Mouse (Mus musculus): ENCODE measurements around the gene Med1.
"Not testable (repeated sequence)": the region's sequence is repeated elsewhere in the genome, so short reads cannot be mapped to it uniquely, and the experiment has no call there.

The Med1 gene

DNA sequence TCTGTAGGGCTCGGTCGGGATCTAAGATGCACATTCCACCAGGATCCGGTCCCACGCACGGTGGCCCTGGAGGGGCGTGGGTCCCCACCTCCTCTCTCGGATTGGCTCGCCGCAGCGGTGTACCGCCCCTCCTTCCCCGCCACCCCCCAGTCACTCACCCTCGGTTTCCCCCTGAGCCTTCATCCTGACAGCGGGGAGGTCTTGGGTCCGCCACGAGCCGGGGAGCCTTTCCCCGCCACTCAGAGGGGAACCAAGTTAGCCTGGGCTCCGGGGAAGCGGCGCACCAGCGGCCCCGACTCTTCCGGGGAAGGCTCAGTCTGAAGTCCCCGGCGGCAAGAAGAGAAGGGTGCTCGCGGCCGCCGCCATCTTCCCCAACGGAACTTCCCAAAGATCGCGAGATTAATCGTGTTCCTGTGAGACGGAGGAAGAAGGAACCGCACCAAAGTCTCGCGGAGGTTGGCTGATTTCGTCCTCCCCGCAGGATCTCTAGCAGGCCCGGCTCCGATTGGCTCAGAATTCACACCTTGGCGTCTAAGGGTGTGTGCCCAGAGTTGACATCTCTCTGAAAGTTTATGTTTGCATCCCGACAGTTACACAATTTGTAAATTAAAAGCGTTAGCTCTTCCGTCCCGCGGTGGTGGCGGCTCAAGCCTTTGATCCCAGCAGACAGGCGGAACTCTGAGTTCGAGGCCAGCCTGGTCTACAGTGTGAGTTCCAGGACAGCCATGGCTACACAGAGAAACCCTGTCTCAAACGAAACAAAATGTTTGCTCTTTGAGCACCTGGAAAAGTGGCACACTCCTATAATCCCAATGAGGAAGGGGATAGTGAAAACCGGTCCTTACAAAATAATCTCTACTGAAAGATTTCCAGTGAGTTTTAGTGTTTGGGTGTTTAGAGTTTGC, at the start of gene Med1:
Med1 (minus strand) TSS at position 393 of the 905 bp plus-strand sequence.
- DNase-seq (ENCODE audit: low spot score) = peak; percentile 88

DNA sequence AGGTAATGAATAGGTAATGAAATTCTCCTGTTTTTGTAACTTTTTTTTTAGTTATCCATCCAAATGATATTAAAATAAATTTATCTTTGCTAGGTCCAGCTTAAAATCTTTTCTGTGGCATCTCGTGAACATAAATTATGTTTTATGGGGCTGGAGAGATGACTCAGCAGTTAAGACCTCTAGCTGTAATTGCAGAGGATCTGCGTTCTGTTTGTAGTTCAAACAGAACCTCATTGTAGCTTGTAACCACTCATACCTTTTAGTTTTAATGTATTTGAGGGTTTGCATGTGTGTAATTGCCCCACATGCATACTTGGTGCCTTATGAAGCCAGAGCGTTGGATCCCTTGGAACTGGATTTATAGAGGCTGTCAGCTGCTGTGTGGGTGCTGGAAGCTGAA, 45.9 kb upstream of the Med1 start:
- DNase-seq (ENCODE audit: low spot score) = no peak

DNA sequence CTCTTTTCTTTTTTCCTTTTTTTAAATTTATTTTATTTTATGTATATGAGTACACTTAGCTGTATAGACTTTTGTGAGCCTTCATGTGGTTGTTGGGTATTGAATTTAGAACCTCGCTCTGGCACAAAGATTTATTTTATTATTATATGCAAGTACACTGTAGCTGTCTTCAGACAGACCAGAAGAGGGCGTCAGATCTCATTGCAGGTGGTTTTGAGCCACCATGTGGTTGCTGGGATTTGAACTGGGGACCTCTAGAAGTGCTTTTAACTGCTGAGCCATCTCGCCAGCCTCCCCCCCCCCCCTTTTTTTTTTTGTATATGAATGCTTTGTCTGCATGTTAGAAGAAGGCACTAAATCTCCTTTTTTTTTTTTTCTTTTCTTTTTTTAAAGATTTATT, 45.3 kb upstream of the Med1 start:
- no peak for DNase-seq (ENCODE audit: low spot score)

DNA sequence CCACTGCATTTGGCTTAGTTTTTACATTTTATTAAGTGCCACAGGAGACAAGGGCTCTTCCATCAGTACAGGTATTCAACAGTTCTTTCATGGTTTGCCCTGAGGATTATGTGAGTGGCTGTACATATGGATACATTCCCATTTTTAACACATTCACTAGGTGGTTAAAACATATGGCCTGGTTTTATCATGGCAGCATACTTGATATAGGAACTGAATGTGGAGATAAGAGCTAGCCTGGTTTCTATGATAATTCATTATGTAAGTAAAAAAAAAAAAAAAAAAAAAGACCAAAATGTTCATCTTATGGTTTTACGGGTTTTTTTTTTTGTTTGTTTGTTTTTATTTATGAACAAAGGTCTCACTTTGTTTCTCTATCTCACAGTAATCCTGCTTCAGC, 33.3 kb upstream of the Med1 start:
- no peak for DNase-seq (ENCODE audit: low spot score)

DNA sequence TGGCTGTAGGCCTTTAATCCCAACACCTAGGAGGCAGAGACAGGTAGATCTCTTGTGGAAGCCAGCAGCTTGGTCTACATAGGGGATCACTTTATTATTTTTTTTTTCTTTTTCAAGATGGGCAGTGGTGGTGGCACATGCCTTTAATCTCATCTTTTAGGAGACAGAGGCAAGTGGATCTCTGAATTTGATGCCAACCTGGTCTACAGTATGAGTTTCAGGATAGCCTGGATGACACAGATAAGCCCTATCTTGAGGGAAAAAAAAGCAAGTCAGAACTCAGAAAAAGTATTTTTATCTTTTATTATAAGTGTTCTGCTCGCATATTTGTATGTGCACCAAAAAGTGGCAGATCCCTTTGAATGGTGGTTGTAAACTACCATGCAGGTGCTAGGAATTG, 20.2 kb upstream of the Med1 start:
- no peak for DNase-seq (ENCODE audit: low spot score)

DNA sequence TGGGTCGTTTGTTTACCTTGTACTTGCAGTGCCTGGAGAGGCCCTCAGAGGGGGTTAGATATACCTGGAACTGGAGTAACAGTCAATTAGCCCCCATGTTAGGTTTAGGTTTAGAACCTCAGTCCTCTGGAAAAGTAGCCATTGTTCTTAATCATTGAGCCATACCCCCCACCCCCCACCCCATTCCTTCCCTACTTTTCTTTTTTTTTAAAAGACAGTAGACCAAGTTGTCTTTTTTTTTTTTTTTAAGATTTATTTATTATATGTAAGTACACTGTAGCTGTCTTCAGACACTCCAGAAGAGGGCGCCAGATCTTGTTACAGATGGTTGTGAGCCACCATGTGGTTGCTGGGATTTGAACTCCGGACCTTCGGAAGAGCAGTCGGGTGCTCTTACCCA, 16.6 kb upstream of the Med1 start:
- not testable (repeated sequence) for DNase-seq (ENCODE audit: low spot score)

DNA sequence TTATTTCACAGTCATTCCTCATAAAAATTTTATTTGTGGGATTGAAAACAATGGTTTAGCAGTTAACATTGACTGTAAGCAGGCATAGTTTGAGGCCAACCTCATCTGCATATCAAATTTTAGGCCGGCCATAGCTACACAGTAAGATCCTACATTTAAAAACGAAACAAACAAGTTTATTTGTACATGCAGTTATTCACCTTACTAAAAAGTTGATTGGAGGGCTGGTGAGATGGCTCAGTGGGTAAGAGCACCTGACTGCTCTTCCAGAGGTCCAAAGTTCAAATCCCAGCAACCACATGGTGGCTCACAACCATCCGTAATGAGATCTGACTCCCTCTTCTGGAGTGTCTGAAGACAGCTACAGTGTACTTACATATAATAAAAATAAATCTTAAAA, 13.2 kb upstream of the Med1 start:
- not testable (repeated sequence) for DNase-seq (ENCODE audit: low spot score)

DNA sequence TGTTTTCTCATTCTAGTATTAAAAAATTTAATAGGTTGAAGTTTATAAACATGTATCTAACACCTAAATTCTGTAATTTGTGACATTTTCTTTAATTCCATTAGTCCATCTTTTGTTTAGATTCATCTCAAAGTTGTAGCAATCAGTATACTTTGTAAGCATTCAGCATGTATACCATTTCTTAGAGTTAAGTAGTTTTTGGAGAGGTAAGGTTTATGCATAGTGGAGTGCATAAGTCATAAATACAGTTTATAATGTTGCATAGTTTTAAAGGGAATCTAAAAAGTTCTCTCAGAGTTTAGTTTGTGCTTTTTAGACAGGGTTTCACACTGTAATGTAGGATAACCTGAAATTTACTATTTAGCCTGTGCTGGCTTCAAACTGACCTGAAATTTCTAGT, 12.4 kb upstream of the Med1 start:
- no peak for DNase-seq (ENCODE audit: low spot score)

DNA sequence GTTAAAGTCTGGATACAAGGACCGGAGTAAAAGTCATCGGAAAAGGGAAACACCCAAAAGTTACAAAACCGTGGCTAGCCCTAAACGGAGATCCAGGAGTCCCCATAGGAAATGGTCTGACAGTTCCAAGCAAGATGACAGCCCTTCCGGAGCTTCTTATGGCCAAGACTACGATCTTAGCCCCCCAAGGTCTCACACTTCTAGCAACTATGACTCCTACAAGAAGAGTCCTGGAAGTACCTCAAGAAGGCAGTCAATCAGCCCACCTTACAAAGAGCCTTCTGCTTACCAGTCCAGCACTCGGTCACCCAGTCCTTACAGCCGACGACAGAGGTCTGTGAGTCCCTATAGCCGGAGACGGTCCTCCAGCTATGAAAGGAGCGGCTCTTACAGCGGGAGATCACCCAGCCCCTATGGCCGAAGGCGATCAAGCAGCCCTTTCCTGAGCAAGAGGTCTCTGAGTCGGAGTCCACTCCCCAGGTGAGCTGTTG, 10.9 kb upstream of the Med1 start:
- no peak for DNase-seq (ENCODE audit: low spot score)

DNA sequence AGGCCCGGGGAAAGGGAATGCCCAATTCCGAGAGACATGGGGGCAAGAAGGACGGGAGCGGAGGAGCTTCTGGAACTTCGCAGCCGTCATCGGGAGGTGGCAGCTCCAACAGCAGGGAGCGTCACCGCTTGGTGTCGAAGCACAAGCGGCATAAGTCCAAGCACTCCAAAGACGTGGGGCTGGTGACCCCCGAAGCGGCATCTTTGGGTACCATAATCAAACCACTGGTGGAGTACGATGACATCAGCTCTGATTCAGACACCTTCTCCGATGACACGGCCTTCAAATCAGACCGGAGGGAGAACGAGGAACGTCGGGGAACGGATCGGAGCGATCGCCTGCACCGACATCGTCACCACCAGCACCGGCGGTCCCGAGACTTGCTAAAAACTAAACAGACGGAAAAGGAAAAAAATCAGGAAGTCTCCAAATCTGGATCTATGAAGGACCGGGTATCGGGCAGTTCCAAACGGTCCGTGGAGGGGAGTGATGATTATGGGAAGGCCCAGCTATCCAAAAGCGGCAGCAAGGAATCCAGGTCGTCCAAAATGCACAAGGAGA, 10.3 kb upstream of the Med1 start:
- no peak for DNase-seq (ENCODE audit: low spot score)

DNA sequence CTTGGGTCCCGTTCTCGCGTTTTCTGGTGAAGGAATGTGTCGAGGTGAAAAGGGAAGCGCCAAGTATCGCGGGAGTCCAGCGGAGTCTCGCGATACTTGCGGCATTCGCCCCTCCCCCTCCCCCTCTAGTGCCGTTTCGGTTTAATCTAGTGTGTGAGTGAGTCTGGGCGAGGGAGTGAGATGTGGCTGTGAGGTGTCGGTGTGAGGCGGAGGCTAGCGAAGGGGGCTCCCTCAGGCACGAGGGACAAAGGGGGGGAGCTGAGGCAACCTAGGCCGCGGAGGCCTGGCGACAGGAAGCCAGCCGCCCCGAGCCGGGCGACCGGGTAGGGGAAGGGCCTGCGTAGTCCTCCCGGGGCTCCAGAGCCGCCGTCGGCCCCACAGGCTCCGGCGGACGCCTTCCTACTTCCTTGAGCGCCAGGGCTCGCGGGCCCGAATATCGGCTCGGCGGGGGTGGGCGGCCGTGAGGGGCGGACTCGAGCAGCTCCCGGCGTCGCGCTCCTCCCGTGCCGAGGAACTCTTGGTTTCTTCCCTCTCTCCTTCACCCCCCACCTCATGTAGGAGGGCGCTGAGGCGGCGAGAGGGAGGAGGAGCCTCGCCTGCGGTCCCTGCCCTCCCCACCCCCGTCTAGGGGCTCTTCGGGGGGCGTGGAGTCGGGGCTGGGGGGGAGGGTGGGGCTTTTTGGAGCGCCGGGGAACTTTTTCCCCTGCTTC, 9.7 kb upstream of the Med1 start, which contains the start of gene Cdk12:
Cdk12 (plus strand) TSS at position 419 of the 710 bp plus-strand sequence.
- peak; percentile 94 for DNase-seq (ENCODE audit: low spot score)

DNA sequence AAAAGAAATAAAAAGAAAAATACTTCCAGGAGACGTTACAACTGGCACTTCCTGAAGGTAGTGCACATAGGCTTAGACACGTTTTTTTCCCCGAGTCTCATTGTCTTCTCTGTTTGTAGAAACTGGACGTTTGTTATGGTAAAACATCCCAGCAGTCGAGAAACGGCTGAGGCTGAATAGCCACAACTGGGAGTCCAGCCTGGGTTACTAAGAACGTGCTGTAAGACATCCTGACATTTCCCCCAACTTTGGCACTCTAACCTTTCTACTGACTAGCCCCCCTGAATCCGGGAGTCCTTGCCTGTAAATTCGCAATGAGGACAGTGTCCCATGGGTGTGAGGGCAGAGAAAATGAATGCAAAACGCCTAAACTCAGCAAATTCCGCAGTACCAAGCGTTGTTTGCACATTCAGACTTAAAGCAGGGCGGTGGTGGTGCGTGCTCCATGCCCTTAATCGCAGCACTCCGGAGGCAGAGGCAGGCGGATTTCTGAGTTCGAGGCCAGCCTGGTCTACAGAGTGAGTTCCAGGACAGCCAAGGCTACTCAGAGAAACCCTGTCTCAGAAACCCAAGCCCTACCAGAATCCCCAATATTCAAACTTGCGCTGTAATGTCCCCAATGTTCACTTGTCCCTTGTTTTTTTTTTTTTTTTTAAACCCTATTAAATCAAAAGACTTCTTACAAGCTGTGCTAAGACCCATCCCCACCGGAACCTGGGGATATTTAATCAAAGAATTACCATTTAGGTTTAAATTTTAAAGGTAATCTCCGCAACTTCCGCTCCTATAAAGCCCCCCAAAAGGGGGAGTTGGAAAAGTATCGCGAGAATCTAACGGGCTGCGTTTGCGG, 8.9 kb upstream of the Med1 start:
- DNase-seq (ENCODE audit: low spot score) = no peak

DNA sequence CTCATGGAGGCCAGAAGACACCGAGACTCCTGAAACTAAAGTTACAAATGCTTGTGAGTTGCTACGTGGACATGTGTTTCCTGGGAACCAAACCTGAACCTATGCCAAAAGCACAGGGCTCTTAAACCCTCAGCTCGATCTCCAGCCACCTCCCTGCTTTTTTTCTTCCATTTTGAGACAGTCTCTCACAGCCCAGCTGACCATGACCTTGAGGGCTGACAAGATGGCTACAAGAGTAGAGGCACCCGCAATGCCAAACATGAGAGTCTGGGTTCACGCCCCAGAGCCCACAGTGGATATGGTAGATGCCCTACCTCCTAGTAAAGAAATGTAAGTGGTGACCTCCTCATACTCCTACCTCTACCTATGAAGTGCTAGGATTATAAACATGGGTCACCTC, 2.3 kb downstream of the Med1 start:
- peak; percentile 10 for DNase-seq (ENCODE audit: low spot score)

DNA sequence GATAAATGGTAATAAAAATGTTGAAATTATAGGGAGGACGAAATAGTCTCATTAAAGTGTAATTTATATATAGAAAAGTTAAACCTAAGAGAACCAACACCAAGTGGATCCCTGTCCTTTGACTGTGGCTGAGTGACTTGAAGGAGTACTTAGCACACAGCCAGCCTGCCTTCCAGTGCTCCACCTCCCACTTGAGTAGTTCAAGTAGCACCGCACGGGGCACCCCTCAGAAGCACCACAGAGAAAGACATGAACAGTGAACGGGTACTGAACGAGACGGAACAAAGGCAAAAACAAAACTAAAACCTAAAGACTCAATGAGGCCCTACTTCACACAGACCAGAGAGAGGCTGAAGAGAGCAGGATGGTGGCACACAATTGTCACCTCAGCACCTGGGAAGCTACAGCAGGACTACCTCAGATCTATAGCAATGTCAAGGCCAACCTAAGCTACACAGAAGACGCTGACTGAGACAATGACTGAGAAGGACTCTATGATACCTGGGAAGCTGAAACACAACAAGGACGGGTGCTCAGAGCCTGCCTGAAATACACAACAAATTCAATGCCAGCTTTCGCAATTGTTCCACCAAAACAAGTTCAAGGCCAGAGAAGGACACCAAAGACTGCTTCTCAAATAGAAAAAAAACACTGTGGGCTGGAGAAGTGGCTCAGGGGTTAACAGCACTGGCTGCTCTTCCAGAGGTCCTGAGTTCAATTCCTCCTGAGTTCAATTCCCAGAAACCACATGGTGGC, 5.3 kb downstream of the Med1 start:
- DNase-seq (ENCODE audit: low spot score) = no peak

DNA sequence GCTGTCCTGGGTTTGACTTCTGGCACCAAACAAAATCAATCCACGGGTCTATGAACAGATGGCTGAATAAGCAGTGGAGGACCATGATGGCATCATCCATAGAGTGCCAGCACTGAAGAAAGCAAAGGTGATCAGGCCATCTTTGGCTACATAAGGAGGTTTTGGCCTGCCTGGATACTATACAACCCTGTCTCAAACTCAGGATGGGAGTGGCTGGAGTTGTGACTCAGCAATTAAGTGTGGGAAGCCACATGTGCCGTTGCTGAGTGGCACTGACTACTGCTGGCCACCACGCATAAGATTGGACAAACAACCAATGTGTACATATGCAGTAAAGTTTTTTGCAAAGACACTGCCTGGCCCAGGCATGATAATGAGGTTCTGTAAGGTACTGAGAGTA, 10.9 kb downstream of the Med1 start:
- not testable (repeated sequence) for DNase-seq (ENCODE audit: low spot score)

DNA sequence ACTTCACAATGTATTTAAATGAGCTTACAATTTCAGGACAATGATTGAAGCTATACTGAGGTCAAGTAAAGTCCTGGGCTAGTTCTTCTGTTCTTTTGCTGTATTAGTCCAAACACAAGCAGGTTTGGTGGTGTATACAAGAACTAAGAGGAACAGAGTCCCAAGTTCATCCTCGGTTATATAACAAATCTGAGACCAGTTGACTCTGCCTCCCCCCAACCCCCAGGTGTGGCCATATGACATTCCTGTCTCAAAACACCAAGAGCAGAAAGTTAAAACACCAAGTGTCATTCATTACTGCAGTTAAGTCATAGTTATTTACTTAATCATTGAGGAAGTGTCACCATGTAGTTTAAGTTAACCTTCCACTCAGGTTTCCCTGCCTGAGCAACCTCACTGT, 24.7 kb downstream of the Med1 start:
- no peak for DNase-seq (ENCODE audit: low spot score)

DNA sequence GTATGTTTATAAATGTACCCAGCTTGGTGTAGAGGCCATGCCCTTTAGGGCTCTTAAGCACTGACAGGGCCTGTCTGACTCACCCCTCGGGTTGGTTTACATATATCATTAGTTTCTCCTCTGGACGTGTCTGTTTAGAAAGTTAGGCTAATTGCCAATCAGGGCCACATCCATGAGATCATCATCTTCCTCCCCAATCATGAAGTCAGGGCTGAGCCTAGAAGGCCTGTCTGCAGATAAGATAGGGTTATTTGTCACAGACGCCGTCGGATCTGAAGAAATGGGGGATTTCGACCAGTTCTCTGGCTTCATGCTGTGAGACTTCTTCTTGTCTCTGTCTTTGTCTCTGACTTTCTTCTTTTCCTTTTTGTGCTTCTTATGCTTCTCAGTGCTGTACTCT, 38.0 kb downstream of the Med1 start:
- no peak for DNase-seq (ENCODE audit: low spot score)

DNA sequence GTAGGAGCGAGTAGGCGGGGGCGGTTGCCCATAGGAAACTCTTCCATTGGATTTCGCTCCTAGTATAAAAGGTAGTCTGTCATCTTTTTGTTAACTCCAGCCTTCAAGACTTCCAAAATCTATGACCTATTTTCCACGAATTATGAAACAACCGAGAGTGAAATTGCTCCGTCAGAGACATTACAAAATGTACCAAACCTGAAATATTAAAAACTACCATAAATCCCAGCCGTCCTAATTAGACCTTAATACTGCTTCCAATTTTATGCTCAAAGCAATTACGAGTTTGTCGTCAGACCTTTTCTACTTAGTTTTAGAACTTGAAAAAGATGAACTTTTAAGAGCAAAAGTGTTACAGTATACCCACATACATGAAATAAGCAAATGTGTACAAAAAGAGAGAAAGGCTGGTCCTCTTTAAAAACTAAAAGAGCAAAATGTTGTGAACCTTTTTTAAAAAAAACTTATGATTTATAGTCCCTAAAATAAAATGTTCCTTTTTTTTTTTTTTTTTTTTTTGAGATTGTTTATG, 42.4 kb downstream of the Med1 start:
- no peak for DNase-seq (ENCODE audit: low spot score)

DNA sequence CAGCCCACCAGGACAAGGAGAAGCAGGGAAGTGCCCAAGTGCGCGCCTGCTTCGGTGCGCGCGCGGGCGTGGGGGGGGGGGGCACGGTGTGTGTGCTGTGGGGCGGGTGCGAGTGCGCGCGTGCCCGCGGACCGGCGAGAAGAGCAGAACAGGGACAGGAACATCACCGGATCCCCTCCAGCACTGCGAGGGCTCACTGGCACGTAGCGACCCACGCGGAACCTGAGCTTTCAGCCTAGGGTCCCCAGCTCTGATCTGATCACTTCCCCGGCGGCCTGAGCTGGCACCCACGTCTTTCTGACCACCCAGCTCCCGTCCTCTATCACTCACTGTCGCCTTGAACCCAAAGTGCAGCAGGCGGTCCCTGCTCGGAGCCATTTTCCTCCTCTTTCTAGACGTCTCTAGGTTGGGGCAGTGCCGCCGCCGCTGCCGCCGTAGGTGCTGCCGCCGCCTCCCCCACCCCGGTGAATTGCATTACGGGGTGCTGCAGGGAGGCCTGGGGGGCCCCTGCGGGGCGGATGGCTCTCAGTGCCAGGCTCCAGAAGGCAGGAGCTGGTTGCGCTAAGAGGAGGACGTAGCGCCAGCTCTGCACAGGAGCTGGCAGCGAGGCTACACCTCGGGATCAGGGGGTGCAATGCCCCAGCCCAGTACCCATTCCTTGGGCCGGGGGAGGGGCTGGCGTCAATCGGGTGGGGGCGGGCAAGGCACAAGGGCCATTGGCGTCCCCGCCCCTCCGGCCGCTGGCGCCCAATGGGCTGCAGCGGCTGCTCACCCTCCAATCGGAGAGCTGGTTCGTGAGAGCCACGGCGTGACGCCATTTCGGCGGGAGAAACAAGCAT, 43.1 kb downstream of the Med1 start, which contains the start of gene Fbxl20:
Fbxl20 (minus strand) TSS at position 618 of the 839 bp plus-strand sequence.
- DNase-seq (ENCODE audit: low spot score) = peak; percentile 88

DNA sequence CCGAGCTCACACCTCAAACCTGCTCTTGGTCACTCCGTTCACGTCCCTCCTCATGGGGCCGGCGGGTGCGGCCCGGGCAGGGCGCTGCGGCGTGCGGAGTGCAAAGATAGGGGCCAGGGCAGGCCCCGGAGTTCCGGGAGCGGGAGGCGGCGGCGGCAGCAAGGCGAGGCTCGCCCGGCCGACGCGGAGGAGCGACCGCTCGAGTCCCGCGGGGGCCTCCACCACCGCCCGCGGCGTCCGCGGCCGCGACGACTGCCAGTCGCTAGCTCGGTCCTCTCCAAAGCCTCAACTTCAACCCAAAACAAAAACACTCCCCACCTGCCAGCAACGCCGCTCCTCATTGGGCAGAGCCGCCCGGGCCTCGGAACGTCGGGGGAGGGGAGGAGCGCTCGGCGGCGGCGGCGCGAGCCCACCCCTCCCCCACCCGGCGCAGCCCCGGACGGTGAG, 43.8 kb downstream of the Med1 start:
- DNase-seq (ENCODE audit: low spot score) = peak; percentile 89

All from ovary, adult 18-20 months (tissue).